Mouse (Mus musculus): ENCODE results near the gene Aurkb.

Gene Aurkb

DNA sequence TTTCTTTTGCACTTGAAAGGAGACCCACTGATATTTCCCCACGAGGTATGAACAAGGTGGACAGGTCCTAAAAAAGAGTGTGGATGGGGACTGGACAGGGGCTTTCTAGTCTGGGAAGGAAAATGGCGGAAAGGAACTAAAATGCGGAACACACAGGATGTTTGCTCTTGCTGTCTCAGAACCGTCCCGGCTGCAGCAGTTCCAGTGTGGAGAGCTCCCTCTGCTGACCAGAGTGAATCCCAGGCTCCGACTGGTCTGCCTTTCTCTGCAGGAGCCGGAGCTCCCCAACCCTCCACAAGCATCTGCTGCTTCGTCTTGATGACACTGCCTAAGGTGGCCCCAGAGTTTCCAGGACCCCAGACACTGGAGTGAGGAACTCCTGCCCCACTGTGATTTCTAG lies 9.6 kb upstream of the Aurkb start:
- peak; percentile 50; the same call in 1 of the 2 replicates for ATAC-seq (ENCODE audit: insufficient number of reproducible peaks, low FRiP score, low TSS enrichment)

DNA sequence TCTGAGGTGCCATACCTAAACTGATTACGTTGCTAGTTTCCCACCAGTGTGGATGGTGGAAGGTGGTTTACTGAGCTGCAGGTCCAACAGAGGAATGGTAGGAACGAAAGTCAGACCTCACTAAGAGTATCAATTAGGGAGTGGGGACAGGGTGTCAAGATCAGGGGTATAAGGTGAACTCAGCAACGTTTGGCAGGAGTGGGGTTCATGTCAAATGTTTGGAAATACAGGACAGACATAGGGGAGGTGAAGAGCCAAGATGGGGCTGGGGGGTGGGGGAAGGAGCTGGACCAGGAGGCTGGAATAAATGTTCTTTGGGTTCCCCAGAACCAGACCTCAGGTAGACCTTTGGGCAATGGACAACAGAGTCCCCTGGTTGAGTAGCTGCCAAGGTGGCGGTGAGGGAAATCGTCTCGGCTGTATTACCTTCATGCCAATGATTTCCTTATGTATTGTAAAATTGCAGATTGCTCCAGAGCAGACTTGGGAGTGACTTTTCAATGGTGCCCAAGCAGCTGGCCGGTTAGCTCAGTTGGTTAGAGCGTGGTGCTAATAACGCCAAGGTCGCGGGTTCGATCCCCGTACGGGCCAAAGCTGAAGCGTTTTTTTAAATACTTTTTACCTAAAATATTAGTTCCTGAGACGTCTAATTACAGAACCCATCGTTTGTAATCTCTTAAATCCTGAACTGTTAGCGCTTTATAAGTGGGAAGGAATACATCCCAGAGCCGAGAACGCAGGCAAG lies 8.8 kb upstream of the Aurkb start:
- no peak for ATAC-seq (ENCODE audit: insufficient number of reproducible peaks, low FRiP score, low TSS enrichment)

GRCm38 (mm10) chr11:69037231-69038061 lies 8.0 kb upstream of the Aurkb start:
- ATAC-seq (ENCODE audit: insufficient number of reproducible peaks, low FRiP score, low TSS enrichment), result no peak

DNA sequence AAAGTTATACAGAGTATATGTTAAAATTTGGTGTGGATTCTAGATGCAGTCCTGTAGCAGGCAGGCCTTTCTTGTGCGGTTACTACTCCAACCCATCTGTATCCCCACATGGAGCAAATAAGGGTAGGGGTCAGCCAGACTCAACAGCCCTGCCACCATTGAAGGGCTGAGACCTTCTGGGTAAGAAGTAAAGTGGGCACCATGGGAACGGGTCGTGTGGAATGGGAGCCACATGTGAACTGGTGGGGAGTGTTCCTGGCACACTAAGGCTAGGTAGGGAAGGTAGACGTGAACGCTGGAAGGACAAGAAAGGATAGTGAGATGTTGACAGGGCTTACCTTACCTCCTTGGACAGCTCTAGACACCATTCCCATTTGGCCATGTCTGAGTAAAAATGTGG lies 7.3 kb upstream of the Aurkb start:
- no peak for ATAC-seq (ENCODE audit: insufficient number of reproducible peaks, low FRiP score, low TSS enrichment)

DNA sequence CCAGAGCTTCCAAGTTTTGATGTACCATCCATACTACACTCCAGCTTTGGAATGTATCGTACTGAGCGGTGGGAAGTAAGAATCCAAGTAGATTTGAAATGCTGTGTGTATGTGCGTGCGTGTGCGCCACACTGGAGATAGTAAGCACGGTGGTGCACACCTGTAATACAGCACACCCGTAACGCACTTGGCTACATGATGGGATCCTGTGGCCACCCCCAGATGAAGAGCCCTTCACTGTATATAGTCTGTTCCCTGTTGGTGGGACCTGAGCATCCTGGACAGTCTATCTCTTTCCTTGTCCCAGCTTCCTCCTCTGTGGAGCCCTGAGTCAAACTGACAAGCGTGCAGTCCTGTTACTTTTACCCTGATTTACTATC lies 938 bp downstream of the Aurkb start:
- ATAC-seq (ENCODE audit: insufficient number of reproducible peaks, low FRiP score, low TSS enrichment), result no peak

DNA sequence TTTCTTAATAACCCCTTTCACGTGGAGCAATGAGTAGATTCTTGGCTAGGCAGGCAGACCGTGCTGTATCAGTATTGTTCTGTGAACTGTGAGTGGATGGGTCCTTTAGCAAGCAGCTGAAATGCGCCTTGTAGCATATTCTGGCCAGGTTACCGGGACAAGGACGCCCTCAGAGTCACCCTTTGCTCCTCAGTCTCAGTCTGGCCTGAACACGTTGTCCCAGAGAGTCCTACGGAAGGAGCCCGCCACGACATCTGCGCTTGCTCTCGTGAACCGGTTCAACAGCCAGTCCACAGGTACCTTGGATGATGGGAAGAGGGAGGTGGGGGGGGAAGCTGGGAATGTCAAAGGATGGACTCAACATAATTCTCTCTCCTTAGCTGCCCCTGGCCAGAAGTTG lies 2.1 kb downstream of the Aurkb start:
- no peak for ATAC-seq (ENCODE audit: insufficient number of reproducible peaks, low FRiP score, low TSS enrichment)

GRCm38 (mm10) chr11:69048151-69048550 lies 2.7 kb downstream of the Aurkb start:
- no peak for ATAC-seq (ENCODE audit: insufficient number of reproducible peaks, low FRiP score, low TSS enrichment)

GRCm38 (mm10) chr11:69050748-69051147 lies 5.3 kb downstream of the Aurkb start:
- ATAC-seq (ENCODE audit: insufficient number of reproducible peaks, low FRiP score, low TSS enrichment), result no peak

DNA sequence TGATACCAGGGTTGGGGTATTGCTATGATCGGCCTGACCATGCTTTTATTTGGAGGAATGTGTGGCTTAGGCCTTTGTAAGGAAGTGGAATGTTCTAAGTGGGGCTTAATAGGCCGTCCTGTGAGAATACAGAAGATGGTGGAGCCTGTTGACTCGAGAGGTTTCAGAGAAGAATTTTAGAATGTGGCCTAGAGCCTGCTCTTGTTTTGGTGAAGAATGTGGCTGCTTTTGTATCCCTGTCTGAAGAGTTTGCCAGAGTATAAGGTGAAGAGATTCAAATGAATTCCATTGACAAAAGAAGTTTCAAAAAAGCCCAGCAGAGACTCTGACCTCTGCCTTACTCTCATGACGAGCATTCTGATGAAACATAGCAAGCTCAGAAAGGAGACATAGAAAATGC lies 6.3 kb downstream of the Aurkb start:
- ATAC-seq (ENCODE audit: insufficient number of reproducible peaks, low FRiP score, low TSS enrichment), result no peak

DNA sequence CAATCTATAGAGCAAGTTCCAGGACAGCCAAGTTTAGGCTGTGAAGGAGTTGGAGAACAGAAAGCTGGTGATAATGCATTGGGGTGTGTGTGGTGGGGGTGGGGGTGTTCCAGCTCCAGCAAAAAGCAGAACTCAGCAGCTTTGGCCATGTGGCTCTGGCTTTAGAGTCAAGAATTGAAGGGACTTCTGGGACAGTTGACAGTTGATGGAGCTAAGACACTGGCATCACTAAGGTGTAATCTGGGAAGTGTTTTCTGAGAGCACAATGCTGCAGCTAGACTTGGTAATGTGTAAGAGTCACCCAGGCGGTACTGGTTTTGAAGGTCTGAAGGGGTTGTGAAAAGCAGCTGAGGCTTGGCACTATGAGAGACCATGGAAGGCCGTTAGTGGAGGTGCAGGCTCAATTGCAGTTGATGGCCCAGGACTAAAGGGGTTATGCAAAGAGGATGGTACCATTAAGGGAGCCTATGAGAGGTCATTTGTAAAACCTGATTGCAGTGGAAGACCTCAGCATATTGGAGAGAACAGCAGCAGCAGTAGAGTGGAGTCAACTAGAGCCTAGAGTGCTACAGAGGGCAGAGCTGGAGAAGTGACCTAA lies 7.5 kb downstream of the Aurkb start:
- ATAC-seq (ENCODE audit: insufficient number of reproducible peaks, low FRiP score, low TSS enrichment), result no peak

GRCm38 (mm10) chr11:69053848-69054247 lies 8.4 kb downstream of the Aurkb start:
- ATAC-seq (ENCODE audit: insufficient number of reproducible peaks, low FRiP score, low TSS enrichment), result no peak

- no peak for ATAC-seq (ENCODE audit: insufficient number of reproducible peaks, low FRiP score, low TSS enrichment)
These were observed 12.8 kb downstream of the Aurkb start for GRCm38 (mm10) chr11:69058265-69058664.

DNA sequence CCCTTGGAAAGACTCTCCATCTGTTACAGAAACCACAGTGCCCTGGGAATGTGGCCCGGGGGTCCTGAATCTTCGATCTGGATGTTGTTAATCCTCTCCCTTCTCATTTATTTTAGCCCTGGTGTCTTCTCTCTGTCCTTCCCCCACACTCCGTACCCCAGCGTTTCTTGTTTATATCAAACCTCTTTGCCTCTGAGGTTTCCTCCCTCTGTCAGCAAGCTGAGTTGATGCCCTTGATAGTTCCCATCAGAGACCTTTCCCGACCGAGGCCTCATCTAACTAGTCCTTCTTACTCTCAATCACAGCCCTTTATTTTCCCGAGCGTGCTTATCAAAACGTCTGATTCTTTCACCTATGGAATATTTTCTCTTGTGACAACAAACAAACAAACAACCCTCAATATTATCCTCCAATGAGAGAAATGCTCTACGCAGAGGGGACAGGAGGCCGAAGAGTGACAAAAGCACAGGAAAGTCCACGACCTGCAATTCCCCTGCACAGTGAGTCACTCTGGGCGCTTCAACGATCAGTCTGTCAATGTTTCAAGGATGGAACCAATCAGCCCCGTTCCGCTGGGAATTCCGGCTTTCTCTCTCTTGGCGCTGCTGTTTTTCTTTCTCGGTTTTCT lies 13.4 kb downstream of the Aurkb start:
- no peak for ATAC-seq (ENCODE audit: insufficient number of reproducible peaks, low FRiP score, low TSS enrichment)

- peak; percentile 92 for ATAC-seq (ENCODE audit: insufficient number of reproducible peaks, low FRiP score, low TSS enrichment)
These were observed 14.0 kb downstream of the Aurkb start, which contains the start of gene Borcs6 for GRCm38 (mm10) chr11:69059357-69059974. Borcs6 (plus strand) TSS chr11:69059717.

DNA sequence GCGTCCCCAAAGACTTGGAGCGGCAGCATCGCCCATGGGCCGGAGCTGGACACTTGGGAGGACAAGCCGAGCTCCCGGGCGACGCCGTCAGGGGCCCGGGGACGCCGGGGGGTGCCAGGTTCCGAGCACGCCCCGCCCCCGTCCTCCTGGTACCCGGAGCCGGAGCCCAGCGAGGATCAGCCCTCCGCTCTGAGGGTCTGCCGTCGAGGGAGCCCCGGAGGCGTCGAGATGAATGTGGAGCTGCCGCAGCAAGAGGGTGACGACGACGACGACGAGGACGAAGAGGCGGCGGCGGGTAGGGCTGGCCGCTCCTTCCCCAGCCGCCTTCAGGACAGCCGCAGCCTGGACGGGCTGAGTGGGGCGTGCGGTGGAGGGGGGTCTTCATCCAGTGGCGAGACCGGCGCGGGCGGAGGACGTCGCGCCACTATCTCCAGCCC lies 14.5 kb downstream of the Aurkb start:
- peak; percentile 1; the same call in 1 of the 2 replicates for ATAC-seq (ENCODE audit: insufficient number of reproducible peaks, low FRiP score, low TSS enrichment)

GRCm38 (mm10) chr11:69060448-69061254 lies 15.2 kb downstream of the Aurkb start:
- no peak for ATAC-seq (ENCODE audit: insufficient number of reproducible peaks, low FRiP score, low TSS enrichment)

GRCm38 (mm10) chr11:69061255-69061912 lies 15.9 kb downstream of the Aurkb start:
- ATAC-seq (ENCODE audit: insufficient number of reproducible peaks, low FRiP score, low TSS enrichment), result no peak

- no peak for ATAC-seq (ENCODE audit: insufficient number of reproducible peaks, low FRiP score, low TSS enrichment)
These were observed 16.8 kb downstream of the Aurkb start for GRCm38 (mm10) chr11:69062194-69062760.

All from cerebellum, adult (tissue).